Mouse (Mus musculus) hematopoietic stem cell, adult 5-6 weeks (primary cell): ENCODE measurements at regions not wholly inside any gene's neighbourhood (a gene's known extent, or its start where the extent isn't known, plus 50 kb on each side); places are given as distances from the start of the nearest gene placed in this dataset.

Experiments used
- ATAC-seq, 2 experiments: fragments of 125-278 bp in 1 of 2; replicated peaks in 1 of 2; 2 replicates each; pipeline ENCODE4 v1.8.0; 2016 to 2017; ENCODE audit warnings: inconsistent platforms in 2 of 2, mild to moderate bottlenecking in 2 of 2, moderate number of reproducible peaks in 2 of 2, low read depth in 1 of 2, moderate TSS enrichment in 1 of 2; ENCODE audit not compliant: low FRiP score in 2 of 2, poor library complexity in 2 of 2, severe bottlenecking in 2 of 2, insufficient read depth in 1 of 2, low TSS enrichment in 1 of 2

DNA sequence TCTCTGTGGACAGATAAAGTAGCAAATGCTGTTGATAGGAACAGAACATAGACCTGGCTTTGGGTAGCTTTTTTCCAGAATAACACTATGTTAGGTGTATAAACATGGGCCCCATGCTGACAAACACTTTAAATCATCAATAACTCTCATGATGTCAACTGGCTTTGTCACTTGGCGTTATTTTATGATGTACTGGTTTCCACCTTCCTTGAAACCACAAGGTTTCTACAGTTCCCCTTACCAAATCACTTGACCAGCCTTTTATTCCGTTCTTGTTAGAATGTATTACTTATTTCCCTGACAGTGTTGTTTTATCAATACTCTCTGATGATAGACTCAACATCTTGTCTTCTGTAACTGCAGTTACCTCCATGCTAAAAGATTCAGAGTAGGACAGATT lies 158.6 kb upstream of the Tusc1 start:
- ATAC-seq, result peak; percentile 71 to 74; a peak in 3 of 4 replicates

DNA sequence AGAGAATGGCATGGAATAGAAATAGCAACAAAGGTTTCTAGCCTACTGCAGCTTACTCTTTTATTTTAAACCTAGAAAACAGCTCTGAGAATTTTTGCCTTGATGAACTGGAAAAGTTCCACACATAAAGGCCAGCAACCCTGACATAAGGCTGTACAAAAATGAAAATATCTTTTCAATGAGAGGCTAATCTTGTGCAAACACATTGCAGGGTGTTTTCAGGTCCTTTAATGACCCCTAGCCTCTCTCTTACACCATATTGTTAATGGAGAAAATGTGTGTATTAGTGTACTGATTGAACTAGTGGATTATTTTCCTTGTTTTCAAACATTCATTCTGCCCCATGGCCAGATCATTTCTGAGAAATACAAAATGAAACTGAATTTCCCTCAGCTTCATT lies 158.0 kb upstream of the Tusc1 start:
- no peak for ATAC-seq

DNA sequence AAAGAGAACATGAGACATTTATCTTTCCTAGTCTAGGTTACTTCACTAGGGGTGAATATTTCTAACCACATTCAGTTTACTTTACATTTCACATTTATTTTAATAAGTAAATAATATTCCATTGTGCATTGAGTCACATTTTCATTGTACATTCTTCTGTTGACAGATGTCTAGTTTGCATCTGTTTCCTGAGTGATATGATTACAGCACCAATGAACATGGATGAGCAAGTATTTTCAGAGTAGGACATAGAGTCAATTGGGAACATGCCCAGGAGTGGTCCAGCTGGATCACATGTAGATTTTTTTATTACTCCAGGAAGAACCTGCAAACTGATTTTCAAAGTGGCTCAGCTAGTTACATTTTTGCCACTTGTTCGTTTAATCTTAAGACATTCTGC lies 153.3 kb upstream of the Tusc1 start:
- no peak for ATAC-seq

DNA sequence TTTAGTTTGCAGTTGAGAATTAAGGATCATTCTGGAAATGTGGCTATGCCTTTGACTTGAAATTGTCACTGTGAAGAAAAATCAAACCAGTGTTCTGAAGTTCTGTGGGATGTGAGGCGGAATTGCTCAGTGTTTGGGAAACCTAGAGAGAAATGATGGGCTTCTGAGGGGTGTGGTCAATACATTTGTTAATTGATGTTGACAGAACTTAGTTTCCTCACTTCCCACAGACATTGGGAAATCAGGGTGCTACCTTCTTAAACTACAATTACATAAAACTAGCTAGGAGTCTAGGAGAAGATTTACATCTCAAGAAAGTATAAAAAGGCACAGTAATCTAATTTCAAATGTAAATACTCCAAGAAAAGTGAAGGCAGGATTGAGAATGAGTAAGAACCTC lies 151.1 kb upstream of the Tusc1 start:
- ATAC-seq, result peak in 1 of 2 experiments; percentile 58; a peak in 1 of 4 replicates

DNA sequence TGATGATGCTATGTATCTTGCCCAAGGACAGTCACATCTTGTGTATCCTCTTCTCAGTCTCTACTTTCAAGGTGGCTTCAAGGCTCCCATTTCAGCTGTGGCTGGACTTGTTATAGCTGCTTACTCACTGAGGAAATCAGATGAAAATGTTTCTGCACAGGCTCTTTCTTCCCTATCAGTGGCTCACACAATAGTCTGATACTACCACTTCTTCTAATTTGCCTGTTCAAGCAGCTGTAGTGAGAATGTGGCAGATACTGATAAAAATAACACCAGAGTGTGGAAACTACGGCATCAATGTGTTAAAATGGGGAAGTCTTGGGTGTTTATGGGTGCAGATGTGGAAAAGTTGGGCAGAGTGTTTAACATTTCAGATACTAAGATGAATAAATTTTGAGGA lies 145.9 kb upstream of the Tusc1 start:
- ATAC-seq, result peak; percentile 99

DNA sequence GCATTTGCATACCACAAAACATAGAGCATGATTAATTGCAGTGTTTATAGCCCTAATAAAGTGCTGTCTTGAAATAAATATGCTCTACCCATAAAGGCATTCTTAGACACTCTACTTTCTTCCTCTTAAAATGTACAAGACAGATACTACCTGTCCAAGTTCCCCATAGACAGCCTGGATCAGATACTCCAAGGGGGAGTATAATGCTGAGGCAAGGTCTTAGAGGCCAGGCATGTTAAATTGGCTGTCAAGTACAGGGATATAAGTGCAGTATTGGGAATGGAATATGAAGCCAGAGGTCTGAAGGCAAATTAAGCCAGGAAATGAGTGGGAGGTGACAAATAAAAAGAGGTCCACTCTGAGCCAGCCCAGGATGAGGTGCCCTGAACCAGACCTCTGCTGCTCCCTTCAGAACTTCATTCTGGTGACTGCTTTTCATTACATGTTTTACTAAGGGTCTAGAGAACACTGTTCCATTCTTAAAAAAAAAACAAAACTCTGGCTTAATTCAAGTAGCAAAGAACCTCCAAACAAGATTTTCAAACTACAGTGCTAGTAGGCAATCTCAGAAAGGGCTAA lies 142.0 kb upstream of the Tusc1 start:
- ATAC-seq, result no peak

DNA sequence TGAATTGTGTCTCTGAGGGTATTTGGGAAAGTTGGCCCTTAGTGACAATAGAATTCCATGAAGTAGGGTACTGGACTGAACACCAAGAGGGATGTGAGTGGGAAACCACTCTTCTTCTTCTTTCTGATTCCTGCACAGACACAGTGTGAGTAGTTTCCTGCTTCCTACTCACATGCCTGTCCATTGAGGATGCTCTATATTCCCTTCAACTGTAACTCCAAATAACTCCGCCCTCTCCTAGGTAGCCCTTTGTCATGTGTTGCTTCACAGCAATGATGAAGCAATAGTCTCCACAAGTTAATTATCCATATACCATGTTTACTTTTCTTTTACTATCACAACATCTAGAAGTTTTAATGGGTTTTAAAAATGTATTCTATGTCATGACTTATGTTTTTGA lies 132.7 kb upstream of the Tusc1 start:
- no peak for ATAC-seq

DNA sequence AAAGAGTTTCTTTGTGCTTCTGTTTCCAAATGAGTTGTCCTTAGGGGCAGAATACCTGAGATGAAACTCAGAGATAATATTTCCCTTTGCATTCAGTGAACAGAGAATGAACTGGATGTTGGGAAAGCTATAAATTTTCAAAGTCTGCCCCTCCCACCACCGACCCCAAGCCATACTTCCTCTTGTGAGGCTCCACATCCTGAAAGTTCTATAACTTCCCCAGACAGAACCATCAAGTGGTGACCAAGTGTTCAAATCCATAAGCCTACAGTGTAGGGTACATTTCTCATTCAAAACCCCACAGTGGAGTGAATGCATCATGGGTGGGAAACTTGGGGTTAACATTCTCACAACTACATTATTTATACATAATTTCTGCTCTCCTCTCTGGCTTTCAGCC lies 132.1 kb upstream of the Tusc1 start:
- peak; percentile 68 to 85; a peak in 3 of 4 replicates for ATAC-seq

DNA sequence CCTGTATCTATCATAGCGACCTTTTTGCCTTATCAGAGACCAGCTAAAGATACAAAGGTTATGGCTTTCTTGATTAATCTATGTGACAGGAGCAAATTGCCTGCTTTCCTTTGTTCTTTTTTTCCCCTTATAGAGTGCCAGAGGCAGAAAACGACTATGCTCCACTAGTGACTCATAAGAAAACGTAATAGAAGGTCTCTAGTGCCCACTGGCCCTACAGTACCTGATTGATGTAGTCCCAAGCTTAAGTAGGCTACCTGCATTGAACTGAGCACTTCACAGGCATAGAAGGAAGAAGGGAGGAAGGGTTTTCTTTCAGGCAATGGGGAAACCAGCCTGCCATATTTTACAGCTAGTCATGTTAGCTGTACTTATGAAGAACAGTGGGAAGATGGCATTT lies 116.0 kb upstream of the Tusc1 start:
- ATAC-seq, result no peak

DNA sequence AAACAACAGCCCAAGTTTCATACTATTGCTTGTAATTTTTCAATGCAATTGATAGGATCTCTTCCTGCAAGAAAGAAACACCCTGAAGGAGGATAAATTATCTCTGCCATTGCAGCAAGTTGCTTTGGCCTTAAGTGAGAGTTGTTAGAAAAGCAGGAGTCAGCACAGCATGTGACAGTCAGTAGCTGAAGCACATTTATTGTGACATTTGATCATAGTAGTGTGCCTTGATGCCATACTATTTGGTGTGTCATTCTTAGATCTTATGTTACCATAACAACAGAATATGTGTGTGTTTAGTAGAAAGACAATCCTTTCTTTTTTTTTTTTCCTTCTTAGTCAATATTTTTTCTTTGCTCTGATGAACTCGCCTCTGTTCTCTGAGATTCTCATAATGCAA lies 115.5 kb upstream of the Tusc1 start:
- no peak for ATAC-seq

DNA sequence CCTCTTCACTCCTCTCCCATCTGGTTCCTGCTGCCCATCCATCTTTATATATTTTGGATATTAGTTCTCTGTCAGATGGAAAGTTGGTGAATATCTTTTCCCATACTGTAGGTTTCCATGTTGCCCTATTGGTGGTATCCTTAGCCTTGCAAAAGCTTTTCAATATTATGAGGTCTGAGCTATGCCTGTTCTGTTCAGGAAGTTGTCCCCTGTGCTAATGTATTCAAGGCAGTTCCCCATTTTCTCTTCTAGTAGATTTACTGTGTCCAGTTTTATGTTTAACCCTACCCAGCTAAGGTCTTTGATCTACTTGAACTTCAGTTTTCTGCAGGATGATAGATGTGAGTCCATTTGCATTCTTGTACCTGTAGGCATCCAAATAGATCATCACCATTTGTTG lies 109.4 kb upstream of the Tusc1 start:
- ATAC-seq, result peak; percentile 64 to 81; a peak in 3 of 4 replicates

DNA sequence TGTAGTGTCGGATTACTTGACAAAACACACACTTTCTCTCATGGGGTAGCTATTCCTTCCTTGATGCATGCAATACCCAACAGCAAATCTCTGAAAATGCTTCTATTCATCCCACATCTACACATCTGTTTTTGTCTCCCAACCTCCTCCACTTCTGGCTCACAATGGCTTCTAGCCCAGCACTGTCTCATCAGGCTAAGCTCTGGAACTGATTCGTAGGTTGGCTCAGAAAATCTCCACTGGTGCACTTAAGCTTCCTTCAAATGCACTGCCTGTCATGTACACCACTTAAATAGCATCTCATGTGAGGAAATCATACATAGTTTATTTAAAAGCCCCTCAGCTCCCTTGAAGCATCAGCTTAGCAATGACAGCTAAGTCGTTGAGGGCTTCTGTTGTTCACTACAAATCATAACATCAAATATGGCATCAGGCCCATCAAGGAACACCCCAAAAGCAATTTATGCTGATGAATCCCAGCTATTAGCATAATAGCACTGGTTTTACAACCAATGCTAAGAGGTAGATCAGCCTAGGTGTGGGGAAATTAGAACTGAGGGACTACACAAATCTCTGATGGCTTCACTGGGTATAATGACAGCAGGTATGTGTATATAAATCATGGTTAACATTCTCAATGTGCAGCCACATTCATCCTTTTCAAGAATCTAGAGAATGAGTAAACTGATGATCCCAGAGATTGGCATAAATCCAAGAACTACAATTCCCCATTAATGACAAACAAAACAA lies 103.5 kb upstream of the Tusc1 start:
- ATAC-seq, result no peak

DNA sequence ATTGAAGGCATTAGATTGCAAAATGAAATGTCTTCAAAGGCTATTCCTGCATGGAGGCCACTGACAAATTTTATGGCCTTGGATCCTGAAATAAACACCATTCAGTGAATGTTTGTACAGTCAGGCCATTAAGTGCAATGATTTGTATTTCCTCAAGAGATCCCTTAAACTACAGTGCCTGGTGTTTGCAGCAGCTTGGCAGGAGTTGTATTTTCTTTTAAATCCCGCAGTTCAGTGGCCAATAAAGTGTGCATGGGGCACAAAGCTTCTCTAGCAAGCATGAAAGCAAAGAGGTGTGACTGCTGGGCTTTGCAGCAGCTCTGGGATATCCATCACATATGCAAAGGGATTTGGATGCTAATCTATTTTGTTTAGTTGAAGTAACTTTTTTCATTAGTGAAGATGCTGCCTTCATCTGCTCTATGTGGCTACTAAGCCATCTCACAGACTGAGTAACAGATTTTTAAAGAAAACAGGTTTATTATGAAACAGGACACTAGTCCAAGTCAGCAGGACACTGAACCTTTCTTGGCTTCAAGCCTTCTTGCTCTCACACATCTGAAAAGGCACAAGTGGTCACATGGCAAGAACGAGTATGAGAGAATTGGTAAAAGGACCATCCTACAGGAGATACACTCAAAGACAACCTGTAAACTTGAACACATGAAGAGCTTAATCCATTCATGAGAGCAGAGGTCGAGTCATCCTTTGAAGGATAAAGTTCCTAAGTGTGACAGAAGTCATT lies 102.2 kb upstream of the Tusc1 start:
- ATAC-seq, result no peak

DNA sequence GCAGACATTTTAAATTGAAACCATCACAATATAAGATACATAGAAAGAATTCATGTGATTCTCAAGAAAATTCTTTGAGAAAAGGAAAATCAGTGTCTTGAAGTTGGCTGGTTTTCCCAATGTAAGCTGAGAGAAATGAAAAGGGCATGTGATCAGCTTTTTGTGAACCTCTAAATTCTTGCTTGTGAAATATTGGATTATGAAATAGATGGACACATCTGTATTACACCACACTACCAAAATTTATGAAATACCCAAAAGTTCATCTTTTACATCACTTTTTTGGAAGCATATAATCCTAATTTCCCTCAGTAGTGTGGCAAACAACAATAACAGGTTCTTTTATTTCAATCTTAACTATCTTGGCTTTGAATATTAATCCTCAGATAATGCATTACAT lies 77.4 kb upstream of the Tusc1 start:
- ATAC-seq, result no peak

DNA sequence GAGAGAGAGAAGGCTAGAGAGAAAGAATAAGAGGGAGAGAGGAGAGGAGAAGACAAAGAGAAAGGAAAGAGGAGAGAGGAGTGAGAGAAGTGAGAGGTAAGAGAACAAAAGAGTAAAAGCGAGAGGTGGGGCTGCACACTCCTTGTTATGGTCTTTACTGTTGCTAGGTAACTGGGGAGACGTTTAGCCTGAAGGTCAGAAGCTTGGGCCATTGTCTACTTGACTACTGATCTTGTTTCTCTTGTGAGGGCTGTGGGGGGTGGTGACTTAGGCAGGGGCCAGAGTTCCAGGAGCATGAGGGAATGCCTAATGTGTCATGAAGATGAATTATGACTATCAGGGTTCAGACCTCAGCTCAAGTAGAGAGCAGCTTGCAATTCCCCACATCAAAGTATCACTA lies 71.6 kb upstream of the Tusc1 start:
- no peak for ATAC-seq

DNA sequence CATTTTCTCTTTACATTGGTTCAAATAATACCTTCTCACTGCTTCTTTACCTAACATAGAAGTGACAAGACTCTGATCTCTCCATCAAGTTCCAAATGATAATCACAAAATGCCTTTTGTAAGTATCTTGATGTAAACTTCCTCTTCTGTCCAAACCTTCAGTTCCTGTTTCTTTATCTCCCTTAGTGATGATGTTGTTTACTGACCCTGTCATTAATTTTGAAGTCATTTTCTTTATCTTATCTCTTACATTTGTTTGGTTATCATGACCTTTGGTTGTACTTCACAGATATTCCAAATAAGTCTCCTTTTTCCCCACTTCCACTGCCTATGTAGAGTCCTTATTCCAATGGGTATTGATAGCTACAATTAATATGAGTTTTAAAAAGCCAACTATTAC lies 65.3 kb upstream of the Tusc1 start:
- no peak for ATAC-seq
